Mouse (Mus musculus) C2C12 (cell line): Measurements from ENCODE around the gene Uimc1.

ENCODE experiments used
- CEBPB ChIP-seq: IDR thresholded peaks from one replicate; pipeline ENCODE4 v1.6.1; 2011; ENCODE audit warnings: low read depth, mild to moderate bottlenecking, control low read depth, moderate library complexity
- CTCF ChIP-seq: IDR thresholded peaks from one replicate; pipeline ENCODE4 v1.5.1; 2011; ENCODE audit not compliant: control insufficient read depth, insufficient read depth, insufficient read length
- MAX ChIP-seq: IDR thresholded peaks from one replicate; pipeline ENCODE4 v1.6.1; 2011; ENCODE audit warnings: mild to moderate bottlenecking, control low read depth
- MYOD1 ChIP-seq: IDR thresholded peaks from one replicate; pipeline ENCODE4 v1.6.1; 2011; ENCODE audit warnings: low read depth; ENCODE audit not compliant: control insufficient read depth, insufficient read length
- USF1 ChIP-seq: IDR thresholded peaks from one replicate; pipeline ENCODE4 v1.6.1; 2011; ENCODE audit warnings: low read depth, mild to moderate bottlenecking, control low read depth, moderate library complexity

- TF ChIP-seq CTCF (no peak), USF1 (no peak), CEBPB (no peak), MYOD1 (no peak), MAX (no peak)
Measured at GRCm38 (mm10) chr13:55024215-55024614, 75.9 kb downstream of the Uimc1 start.
